Mouse (Mus musculus) hindbrain, embryonic 16.5 days (tissue): Measurements from ENCODE around the gene Dhx16. TPM values are rescaled to one million over a fixed set of nuclear protein-coding genes. Genes with fewer than 3 reads are reported as not detected.
"Not testable (repeated sequence)": the region's sequence is repeated elsewhere in the genome, so short reads cannot be mapped to it uniquely, and the experiment has no call there.

Experiments used
- ATAC-seq: fragments of 200-750 bp; cut with Nextera tagmentation; 2 replicates; pipeline ENCODE4 v1.8.0; 2017; ENCODE audit warnings: moderate TSS enrichment, moderate library complexity
- H3K27ac ChIP-seq: fragments of 300-500 bp; sonication (generic); 2 replicates; pipeline ENCODE4 v1.5.1; 2014; ENCODE audit warnings: low read depth, mild to moderate bottlenecking, control low read depth, low read length, moderate library complexity
- H3K27me3 ChIP-seq: fragments of 300-500 bp; sonication (generic); replicated peaks from 2 replicates; pipeline ENCODE4 v1.6.1; 2014; ENCODE audit warnings: low read length; ENCODE audit not compliant: control insufficient read depth, insufficient read depth
- H3K36me3 ChIP-seq: fragments of 300-500 bp; sonication (generic); 2 replicates; pipeline ENCODE4 v1.6.1; 2014; ENCODE audit warnings: mild to moderate bottlenecking, low read length, moderate library complexity, mixed read lengths; ENCODE audit not compliant: control insufficient read depth, insufficient read depth
- H3K4me1 ChIP-seq: fragments of 300-500 bp; sonication (generic); 2 replicates; pipeline ENCODE4 v1.6.1; 2014; ENCODE audit warnings: low read depth, low read length; ENCODE audit not compliant: control insufficient read depth, insufficient read depth
- H3K4me2 ChIP-seq: fragments of 300-500 bp; sonication (generic); 2 replicates; pipeline ENCODE4 v1.6.1; 2014; ENCODE audit warnings: mild to moderate bottlenecking, low read length, control low read depth, moderate library complexity
- H3K4me3 ChIP-seq: fragments of 300-500 bp; sonication (generic); 2 replicates; pipeline ENCODE4 v1.5.1; 2014; ENCODE audit warnings: mild to moderate bottlenecking, low read length, control low read depth, moderate library complexity
- H3K9ac ChIP-seq: fragments of 300-500 bp; sonication (generic); 2 replicates; pipeline ENCODE4 v1.6.1; 2014; ENCODE audit warnings: low read depth, mild to moderate bottlenecking, control low read depth, low read length, moderate library complexity
- H3K9me3 ChIP-seq: fragments of 300-500 bp; sonication (generic); 2 replicates; pipeline ENCODE4 v1.6.1; 2014; ENCODE audit warnings: mild to moderate bottlenecking, low read length, moderate library complexity; ENCODE audit not compliant: control insufficient read depth
- WGBS: fragments of 180-500 bp; shearing (Covaris S2); extraction: QIAGEN DNeasy Blood & Tissue Kit; methylation state at CpG from one replicate; pipeline ENCODE4 v1.1.7; 2014; 5-methylcytosine and 5-hydroxymethylcytosine counted together
- polyA plus RNA-seq: library from polyadenylated mRNA; unstranded; fragments of >200 nt; fragmentation: Nextera tagmentation; extraction: Ambion mirVana; gene quantifications from 2 replicates; pipeline ENCODE4 v1.2.1, GENCODE M21; 2015

Dhx16 gene
- polyA plus RNA-seq, 1 experiment from 2014 or later: 25.0 TPM

- Histone ChIP-seq H3K4me1 (peaks cover 38% of the 10 kb centered on the region), H3K27ac (peak overlapping the region; percentile 95), H3K9ac (peak overlapping the region; percentile 96), H3K27me3 (no peaks in the 10 kb centered on the region), H3K4me3 (peak overlapping the region; percentile 77), H3K36me3 (peaks cover 27% of the 10 kb centered on the region), H3K4me2 (peak overlapping the region; percentile 74), H3K9me3 (no peaks in the 10 kb centered on the region)
- 0% methylated on average over 3 of the region's 25 CpGs for WGBS
- ATAC-seq: peak; percentile 21
These were observed 42.6 kb upstream of the Dhx16 start for GRCm38 (mm10) chr17:35836991-35837422.

GRCm38 (mm10) chr17:35837487-35837886 lies 42.1 kb upstream of the Dhx16 start:
- H3K27ac ChIP-seq: peak overlapping the region; percentile 95

GRCm38 (mm10) chr17:35838122-35838544 lies 41.5 kb upstream of the Dhx16 start, which contains the start of gene Tubb5:
TSS of gene Tubb5 (minus strand) at chr17:35838306.
- peak; percentile 83 for ATAC-seq
- peaks cover 45% of the 10 kb centered on the region for H3K4me1 ChIP-seq

More at GRCm38 (mm10) chr17:35837487-35837886, 42.1 kb upstream of the Dhx16 start:
- Histone ChIP-seq H3K27me3 (no peaks in the 10 kb centered on the region), H3K9ac (peak overlapping the region; percentile 96), H3K4me1 (peaks cover 43% of the 10 kb centered on the region), H3K9me3 (no peaks in the 10 kb centered on the region), H3K4me3 (peak overlapping the region; percentile 77), H3K36me3 (peaks cover 25% of the 10 kb centered on the region), H3K4me2 (peak overlapping the region; percentile 74)
- WGBS: 1% methylated on average over 18 of the region's 18 CpGs
- no peak for ATAC-seq

GRCm38 (mm10) chr17:35838570-35838969 lies 41.0 kb upstream of the Dhx16 start:
- WGBS: 3% methylated on average over 5 of the region's 5 CpGs
- Histone ChIP-seq H3K4me3 (peak overlapping the region; percentile 77), H3K36me3 (peaks cover 20% of the 10 kb centered on the region), H3K27me3 (no peaks in the 10 kb centered on the region), H3K9me3 (no peaks in the 10 kb centered on the region), H3K4me1 (peaks cover 44% of the 10 kb centered on the region), H3K9ac (peak overlapping the region; percentile 62), H3K27ac (peak overlapping the region; percentile 95), H3K4me2 (peak overlapping the region; percentile 74)
- ATAC-seq: no peak

More at GRCm38 (mm10) chr17:35838122-35838544, 41.5 kb upstream of the Dhx16 start, which contains the start of gene Tubb5:
- Histone ChIP-seq H3K9ac (peak within 1 kb of the TSS; percentile 96), H3K4me3 (peak within 1 kb of the TSS; percentile 77), H3K9me3 (no peaks in the 10 kb centered on the region), H3K4me2 (peak within 1 kb of the TSS; percentile 74), H3K36me3 (peaks cover 24% of the 10 kb centered on the region), H3K27me3 (no peaks in the 10 kb centered on the region), H3K27ac (peak within 1 kb of the TSS; percentile 95)
- WGBS: 1% methylated on average over 29 of the region's 29 CpGs

- Histone ChIP-seq H3K9ac (peak overlapping the region; percentile 62), H3K4me1 (peaks cover 39% of the 10 kb centered on the region), H3K36me3 (peaks cover 17% of the 10 kb centered on the region), H3K27ac (peak overlapping the region; percentile 95), H3K4me2 (peak overlapping the region; percentile 74), H3K4me3 (peak overlapping the region; percentile 77)
- not testable (repeated sequence) for ATAC-seq, H3K27me3 ChIP-seq, H3K9me3 ChIP-seq
- 60% methylated on average over 3 of the region's 3 CpGs for WGBS
These were observed 40.6 kb upstream of the Dhx16 start for GRCm38 (mm10) chr17:35839002-35839401.

GRCm38 (mm10) chr17:35840561-35840960 lies 39.1 kb upstream of the Dhx16 start:
- peak overlapping the region; percentile 62 for H3K4me3 ChIP-seq
- no peaks in the 10 kb centered on the region for H3K27me3 ChIP-seq
- peaks cover 4% of the 10 kb centered on the region for H3K36me3 ChIP-seq
- no peaks in the 10 kb centered on the region for H3K9me3 ChIP-seq
- peaks cover 24% of the 10 kb centered on the region for H3K4me1 ChIP-seq
- WGBS: 56% methylated on average over 14 of the region's 14 CpGs
- peak overlapping the region; percentile 53; the same call in 1 of the 2 replicates for H3K9ac ChIP-seq
- peak overlapping the region; percentile 81 for H3K27ac ChIP-seq
- peak overlapping the region; percentile 52 for H3K4me2 ChIP-seq
- no peak for ATAC-seq

- peaks cover 18% of the 10 kb centered on the region for H3K4me1 ChIP-seq
- H3K9me3 ChIP-seq: no peaks in the 10 kb centered on the region
- peak; percentile 92 for ATAC-seq
- H3K36me3 ChIP-seq: peaks cover 6% of the 10 kb centered on the region
- WGBS: under 1% methylated on average over 59 of the region's 59 CpGs
- H3K27me3 ChIP-seq: no peaks in the 10 kb centered on the region
- H3K27ac ChIP-seq: peak within 1 kb of the TSS; percentile 81
- H3K4me2 ChIP-seq: peak within 1 kb of the TSS; percentile 57
- peak within 1 kb of the TSS; percentile 64 for H3K9ac ChIP-seq
- peak within 1 kb of the TSS; percentile 62 for H3K4me3 ChIP-seq
These were observed 38.3 kb upstream of the Dhx16 start, which contains the start of gene Mdc1 for GRCm38 (mm10) chr17:35841076-35841950. TSS of gene Mdc1 (plus strand) at chr17:35841515.

GRCm38 (mm10) chr17:35842006-35842405 lies 37.6 kb upstream of the Dhx16 start:
- Histone ChIP-seq H3K36me3 (peaks cover 7% of the 10 kb centered on the region), H3K4me2 (peak overlapping the region; percentile 57), H3K27me3 (no peaks in the 10 kb centered on the region), H3K4me3 (peak overlapping the region; percentile 62), H3K27ac (peak overlapping the region; percentile 68), H3K9ac (peak overlapping the region; percentile 64; the same call in 1 of the 2 replicates), H3K4me1 (peaks cover 18% of the 10 kb centered on the region), H3K9me3 (no peaks in the 10 kb centered on the region)
- 19% methylated on average over 11 of the region's 11 CpGs for WGBS
- ATAC-seq: no peak

- Histone ChIP-seq H3K4me3 (no peak overlapping the region), H3K9me3 (no peaks in the 10 kb centered on the region), H3K36me3 (peaks cover 14% of the 10 kb centered on the region), H3K4me2 (no peak overlapping the region), H3K27ac (no peak overlapping the region), H3K9ac (no peak overlapping the region), H3K27me3 (no peaks in the 10 kb centered on the region), H3K4me1 (peaks cover 18% of the 10 kb centered on the region)
- ATAC-seq: no peak
- 95% methylated on average over 3 of the region's 3 CpGs for WGBS
These were observed 36.1 kb upstream of the Dhx16 start for GRCm38 (mm10) chr17:35843514-35843913.
